Mouse (Mus musculus): Measurements from ENCODE around the gene Gse1.

The Gse1 gene

DNA sequence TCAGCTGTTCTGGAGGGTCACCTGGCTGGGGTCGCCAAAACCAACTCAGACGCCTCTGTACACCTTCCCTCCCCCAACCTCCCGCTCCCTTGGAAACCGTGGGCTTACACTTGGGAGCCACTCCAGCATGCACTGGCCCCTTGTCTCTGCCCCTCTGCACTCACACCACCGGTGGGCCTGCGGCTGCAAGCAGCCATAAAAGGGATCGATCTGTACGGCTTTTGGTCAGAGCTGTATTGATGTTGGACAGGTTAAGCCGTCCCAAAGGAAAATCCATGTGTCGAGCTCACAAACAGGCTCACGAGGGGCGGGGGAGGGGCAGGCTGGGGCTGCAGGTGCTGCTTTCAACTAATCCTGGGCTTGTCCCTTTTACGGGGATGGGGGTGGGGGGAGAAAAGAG is 314.7 kb downstream of the Gse1 start:
- DNase-seq (ENCODE audit: extremely low read depth, insufficient read length, low spot score), result no peak

DNA sequence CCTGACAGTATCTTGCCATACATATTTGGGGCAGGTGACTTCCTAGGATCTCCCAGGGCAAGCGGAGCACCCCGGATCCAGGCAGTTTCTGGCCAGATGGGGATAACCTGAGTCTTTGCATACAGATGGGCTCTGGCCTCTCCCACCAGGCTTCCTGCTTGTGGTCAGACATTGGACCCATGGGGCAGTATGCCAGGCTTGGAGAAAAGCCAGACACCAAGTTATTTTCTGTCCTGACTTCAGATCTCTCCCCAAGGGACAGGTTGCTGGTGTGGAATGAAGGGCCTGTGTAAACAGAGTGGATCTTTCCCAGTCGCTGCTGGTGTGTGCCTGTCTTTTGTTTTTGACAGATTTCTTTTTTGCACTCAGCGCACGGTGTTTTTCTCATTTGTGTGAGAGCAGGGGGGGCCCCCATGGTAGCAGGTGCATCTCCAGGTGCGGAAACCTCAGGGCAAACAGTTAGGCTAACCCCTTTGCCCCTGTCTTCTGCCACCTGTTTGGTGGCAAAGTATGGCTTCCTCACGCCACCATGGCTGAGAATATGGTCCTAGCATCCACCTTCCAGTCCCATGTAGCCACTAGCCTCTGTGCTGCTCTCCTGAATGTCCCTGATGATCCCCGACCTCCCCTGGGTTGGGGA is 315.3 kb downstream of the Gse1 start:
- peak; percentile 57 for DNase-seq (ENCODE audit: extremely low read depth, insufficient read length, low spot score)

DNA sequence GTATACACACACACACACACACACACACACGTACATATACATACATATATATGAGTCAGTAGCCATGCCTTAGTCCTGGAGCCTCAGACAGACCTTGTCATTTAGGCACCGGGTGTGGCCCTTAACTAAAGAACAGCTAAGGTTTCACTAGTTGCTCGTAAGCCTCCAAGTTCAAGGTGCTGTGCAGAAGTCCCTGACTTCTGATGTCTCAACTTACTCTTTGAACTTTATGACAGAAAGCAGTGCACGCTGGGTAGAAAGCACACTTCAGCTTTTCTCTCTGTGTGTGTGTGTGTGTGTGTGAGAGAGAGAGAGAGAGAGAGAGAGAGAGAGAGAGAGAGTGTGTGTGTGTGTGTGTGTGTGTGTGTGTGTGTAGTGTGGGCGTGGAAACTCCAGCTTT is 315.9 kb downstream of the Gse1 start:
- DNase-seq (ENCODE audit: extremely low read depth, insufficient read length, low spot score), result no peak

GRCm38 (mm10) chr8:120547562-120547961 is 319.3 kb downstream of the Gse1 start:
- DNase-seq (ENCODE audit: extremely low read depth, insufficient read length, low spot score), result no peak

DNA sequence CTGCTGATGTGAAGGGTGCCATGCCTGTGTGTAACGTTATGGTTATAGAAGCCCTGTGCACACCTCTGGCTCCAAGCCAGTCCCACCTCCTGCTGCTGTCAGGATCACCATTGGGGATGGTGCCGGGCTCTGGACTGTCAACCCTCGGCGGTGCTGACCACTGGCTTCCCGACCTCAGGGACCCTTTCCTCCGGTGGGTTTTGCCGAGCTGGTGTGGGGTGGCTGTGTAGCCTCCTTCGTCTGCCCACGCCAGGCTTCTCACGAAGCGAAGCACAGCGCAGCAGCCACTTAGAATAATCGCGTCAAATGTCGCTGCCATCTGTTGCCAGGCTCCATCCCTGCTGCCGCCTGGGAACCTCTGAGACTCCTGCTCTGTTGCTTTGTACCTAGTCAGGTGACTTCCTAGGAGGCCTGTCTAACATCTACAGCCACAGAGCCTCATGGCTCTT is 320.1 kb downstream of the Gse1 start:
- DNase-seq (ENCODE audit: extremely low read depth, insufficient read length, low spot score), result no peak

DNA sequence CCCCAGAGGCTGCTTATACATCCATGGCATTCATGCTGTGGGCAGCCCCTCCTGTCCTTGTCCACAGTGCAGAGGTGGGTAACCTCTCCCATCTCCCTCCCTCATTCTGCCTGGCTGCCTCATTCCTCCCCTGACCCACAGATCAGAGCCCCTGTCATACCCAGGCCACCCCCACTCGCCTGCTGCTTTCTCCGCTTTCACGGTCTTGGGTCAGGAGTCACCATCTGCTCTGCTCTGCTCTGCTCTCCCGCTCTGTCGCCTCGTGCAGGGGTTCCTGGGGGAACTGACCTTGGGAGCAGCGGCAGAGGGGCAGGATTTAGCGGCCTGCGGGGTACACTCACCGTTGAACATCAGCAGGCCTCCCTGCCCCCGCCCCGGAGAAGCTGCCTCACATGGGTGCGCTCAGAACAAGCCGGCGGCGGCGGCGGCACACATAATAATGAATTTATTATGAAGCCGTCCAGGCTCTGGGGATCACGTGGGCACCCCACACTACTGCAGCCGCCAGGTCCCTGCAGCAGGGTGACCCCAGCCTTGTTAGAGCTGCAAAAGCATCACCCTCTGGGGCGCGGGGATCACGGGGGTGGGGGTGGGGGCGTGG is 321.2 kb downstream of the Gse1 start:
- no peak for DNase-seq (ENCODE audit: extremely low read depth, insufficient read length, low spot score)

DNA sequence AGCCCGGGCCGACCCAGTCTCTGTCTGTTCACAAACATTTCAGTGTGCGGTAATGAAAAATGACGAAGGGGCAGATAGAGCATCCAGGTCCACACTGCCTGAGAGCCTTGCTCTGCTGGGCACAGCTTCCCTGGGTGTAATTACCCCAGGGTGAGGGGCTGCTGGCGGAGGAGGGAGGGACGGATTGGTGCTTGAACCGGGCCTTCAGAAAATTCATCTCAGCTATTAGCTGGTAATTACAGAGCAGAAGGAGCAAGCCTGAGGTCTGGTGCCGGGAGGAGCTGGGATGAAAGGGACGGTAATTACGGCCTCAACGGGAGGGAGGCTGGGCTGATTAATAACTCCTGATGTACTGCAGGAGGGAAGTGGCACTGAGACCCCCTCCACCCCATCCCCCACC is 321.7 kb downstream of the Gse1 start:
- DNase-seq (ENCODE audit: extremely low read depth, insufficient read length, low spot score), result no peak

DNA sequence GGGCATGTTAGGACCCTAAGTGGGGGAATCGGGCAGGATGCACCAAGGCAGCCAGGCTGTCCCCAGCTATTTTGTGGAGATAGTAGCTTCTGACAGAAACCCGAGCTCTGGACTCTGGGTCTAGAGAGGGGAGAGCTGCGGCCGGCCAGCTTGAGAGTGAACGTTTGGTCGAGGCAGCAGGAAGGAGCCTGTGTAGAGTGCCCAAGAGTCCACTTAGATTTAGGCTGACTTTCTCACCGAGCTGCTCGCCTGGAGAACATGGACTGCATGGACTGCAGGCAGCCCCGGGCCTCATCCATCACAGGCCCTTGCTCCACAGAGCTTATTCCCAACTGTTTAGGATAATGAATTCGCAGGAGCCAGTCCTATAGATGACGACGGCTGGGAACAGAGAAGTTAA is 322.2 kb downstream of the Gse1 start:
- no peak for DNase-seq (ENCODE audit: extremely low read depth, insufficient read length, low spot score)

GRCm38 (mm10) chr8:120550937-120551676 is 322.9 kb downstream of the Gse1 start:
- DNase-seq (ENCODE audit: extremely low read depth, insufficient read length, low spot score), result no peak

GRCm38 (mm10) chr8:120551677-120551980 is 323.4 kb downstream of the Gse1 start:
- no peak for DNase-seq (ENCODE audit: extremely low read depth, insufficient read length, low spot score)

- no peak for DNase-seq (ENCODE audit: extremely low read depth, insufficient read length, low spot score)
These were observed 324.3 kb downstream of the Gse1 start for GRCm38 (mm10) chr8:120552509-120552908.

DNA sequence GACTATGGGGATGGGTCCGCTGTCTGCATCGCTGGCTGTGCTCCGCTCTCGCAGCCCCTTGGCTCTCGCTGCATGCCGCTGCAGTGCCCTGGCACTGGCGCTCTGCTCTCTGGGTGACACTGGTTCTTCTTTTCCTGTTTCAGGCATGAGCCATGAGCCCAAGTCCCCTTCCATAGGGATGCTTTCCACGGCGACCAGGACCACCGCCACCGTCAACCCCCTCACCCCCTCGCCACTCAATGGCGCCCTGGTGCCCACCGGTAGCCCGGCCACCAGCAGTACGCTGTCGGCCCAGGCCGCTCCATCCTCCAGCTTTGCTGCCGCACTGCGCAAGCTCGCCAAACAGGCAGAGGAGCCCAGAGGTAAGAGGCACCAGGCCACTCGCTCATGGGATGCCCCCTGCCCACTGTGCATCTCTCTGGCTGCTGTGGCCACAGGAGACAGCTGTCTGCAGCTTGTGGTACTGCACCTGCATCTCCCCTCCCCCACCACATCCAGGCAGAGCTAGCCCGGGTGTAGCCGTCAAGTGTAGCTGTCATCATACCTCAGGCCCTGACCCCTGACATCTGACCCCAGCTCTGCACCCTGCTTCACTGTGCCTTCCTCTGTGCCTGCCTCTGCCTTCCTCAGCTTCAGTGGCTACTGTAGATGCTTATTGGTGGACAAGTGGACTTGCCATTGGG is 325.3 kb downstream of the Gse1 start:
- DNase-seq (ENCODE audit: extremely low read depth, insufficient read length, low spot score), result no peak

- no peak for DNase-seq (ENCODE audit: extremely low read depth, insufficient read length, low spot score)
These were observed 326.3 kb downstream of the Gse1 start for GRCm38 (mm10) chr8:120554466-120555039.

DNA sequence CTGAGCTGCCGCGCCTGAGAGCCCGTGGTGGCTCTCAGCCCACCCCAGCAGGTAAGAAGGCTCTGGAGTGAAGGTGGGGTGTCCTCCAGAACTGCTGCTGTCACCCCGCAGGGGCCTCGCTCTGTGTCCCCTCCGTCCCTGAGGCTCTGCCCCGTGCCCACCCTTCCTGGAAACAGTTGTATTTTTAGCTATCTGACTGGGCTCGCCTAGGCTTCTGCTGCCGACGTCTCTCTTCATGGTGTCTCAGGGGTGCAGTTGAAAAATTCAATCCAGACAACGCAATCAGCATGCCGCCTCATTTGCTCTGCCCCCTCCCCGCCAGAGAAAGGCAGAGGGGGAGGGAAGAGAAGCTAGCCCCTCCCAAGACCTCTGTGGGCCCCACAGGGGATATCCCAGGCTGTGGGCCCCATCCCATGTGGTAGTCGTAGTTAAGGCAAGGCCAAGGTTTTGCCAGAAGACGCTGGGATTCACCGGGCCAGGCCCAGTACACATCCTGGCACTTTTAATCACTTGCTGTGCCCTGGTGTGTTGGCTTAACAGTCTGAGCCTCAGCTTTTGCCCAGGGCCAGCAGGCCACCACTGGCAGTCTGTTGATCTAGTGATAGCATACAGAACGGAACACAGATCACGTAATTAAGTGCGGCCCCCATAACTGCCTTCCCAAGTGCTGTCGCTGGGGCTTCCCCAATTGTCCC is 328.1 kb downstream of the Gse1 start:
- DNase-seq (ENCODE audit: extremely low read depth, insufficient read length, low spot score), result no peak

GRCm38 (mm10) chr8:120557170-120557965 is 329.1 kb downstream of the Gse1 start:
- no peak for DNase-seq (ENCODE audit: extremely low read depth, insufficient read length, low spot score)

DNA sequence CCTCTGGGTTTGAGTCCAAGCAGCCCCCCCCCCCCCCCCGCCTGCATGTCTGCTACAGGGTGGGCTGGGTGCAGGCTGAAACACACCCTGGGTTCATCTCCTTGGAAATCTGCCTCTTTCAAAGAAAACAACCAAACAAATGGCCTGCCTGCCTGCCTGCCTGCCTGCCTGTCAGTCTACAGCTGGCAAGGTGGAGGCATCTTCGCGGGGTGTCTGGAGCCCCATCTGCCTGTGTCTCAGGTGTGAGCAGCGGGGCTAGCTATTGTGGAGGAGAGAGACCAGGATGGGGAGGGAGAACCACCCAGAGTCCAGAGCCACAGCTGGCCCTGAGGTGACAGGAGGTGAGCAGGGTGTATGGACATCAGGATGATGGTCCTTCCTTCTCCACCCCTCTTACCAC is 329.9 kb downstream of the Gse1 start:
- DNase-seq (ENCODE audit: extremely low read depth, insufficient read length, low spot score), result no peak

- DNase-seq (ENCODE audit: extremely low read depth, insufficient read length, low spot score), result no peak
These were observed 331.4 kb downstream of the Gse1 start for GRCm38 (mm10) chr8:120559654-120560053.

DNA sequence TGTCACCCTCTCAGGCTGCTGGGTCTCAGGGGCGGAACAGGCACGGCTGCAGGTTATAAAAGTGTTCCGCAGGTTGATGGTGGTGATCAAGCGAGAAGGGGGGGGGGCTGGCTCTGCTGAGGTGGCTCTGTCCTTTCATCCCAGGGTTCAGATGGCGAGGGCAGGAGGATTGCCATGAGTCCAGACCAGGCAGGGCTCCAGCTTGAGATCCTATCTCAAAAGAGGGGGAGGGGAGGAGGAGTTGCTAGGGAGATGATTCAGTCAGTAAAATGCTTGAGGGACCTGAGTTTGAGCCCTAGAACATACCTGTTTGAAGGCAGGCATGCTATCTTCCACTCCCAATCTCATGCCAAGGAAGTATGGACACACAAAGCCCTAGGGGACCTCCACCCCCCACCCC is 332.3 kb downstream of the Gse1 start:
- DNase-seq (ENCODE audit: extremely low read depth, insufficient read length, low spot score), result no peak

GRCm38 (mm10) chr8:120561539-120562435 is 333.5 kb downstream of the Gse1 start:
- no peak for DNase-seq (ENCODE audit: extremely low read depth, insufficient read length, low spot score)

All from 3134 (cell line).